Mouse (Mus musculus): Measurements from ENCODE around the gene Acsf3. TPM values are rescaled to one million over a fixed set of nuclear protein-coding genes. Genes with fewer than 3 reads are reported as not detected.

Acsf3 gene
- polyA plus RNA-seq, 2 experiments: 5.4 to 5.7 TPM

DNA sequence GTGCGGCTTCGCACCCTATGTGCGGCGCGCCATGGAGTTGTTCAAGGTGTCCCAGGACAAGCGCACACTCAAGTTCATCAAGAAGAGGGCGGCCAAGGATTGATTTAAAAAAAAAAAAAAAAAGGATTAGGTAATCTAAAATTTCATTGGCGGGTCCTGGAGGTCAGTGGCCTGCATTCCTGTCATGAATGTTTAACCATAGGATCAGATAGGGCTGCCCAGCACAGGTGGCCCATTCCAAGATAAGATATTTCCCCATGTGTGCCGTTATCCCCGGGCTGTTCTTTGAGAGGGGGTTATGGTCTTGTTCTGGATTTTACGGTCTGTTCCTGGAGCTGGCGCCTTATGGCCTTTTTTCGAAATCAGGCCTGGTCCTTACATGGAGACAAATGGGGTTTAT is 61.4 kb downstream of the Acsf3 start:
- no peak for ATAC-seq (ENCODE audit: insufficient read depth)
- no peak overlapping the region for H3K4me2 ChIP-seq (ENCODE audit: low read depth)
- no peaks in the 10 kb centered on the region for H3K36me3 ChIP-seq (replicated peaks; ENCODE audit: control insufficient read depth, insufficient read depth, low read depth)
- DNase-seq (ENCODE audit: low read depth in 3 of 3, low spot score in 3 of 3): no peak
- no peaks in the 10 kb centered on the region for H3K27me3 ChIP-seq (ENCODE audit: control insufficient read depth, insufficient read depth, low read length)
- 69% methylated on average over 13 of the region's 13 CpGs for WGBS (ENCODE audit: insufficient replicate concordance)
- H3K27ac ChIP-seq: no peak overlapping the region
- H3K9me3 ChIP-seq (ENCODE audit: control insufficient read depth, low read length): no peaks in the 10 kb centered on the region
- H3K4me3 ChIP-seq (ENCODE audit: insufficient read depth in 1 of 2, low read depth in 2 of 2, low read length in 2 of 2): no peak overlapping the region
- no peak for TF ChIP-seq CTCF (IDR thresholded peaks at IDR 0.05; ENCODE audit: low read depth)
- no peak for TF ChIP-seq EP300 (IDR thresholded peaks at IDR 0.05; ENCODE audit: low read depth)
- H3K9ac ChIP-seq (replicated peaks): no peak overlapping the region
- no peaks in the 10 kb centered on the region for H3K4me1 ChIP-seq (replicated peaks; ENCODE audit: control insufficient read depth in 2 of 2, insufficient read depth in 2 of 2, low read length in 1 of 2)

DNA sequence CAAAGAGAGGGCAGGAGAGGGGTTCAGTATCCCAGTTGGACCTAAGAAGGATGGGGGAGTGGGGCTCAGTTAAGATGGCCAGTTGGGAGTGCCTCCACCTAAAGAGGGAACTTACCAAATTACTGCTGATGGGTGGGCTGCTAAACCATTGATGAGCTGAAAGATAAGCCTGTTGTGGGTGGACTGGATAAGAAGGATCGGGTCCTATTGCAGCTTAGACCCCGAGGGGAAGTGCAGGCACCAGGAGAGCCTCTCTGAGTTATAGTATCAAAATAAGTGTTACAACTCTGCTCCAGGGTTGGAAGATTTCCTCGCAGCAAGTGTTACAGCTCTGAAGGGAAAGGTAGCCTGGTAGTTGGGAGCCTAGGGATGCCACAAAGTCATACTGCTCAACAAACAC is 68.9 kb downstream of the Acsf3 start:
- no peaks in the 10 kb centered on the region for H3K4me1 ChIP-seq (replicated peaks; ENCODE audit: control insufficient read depth in 2 of 2, insufficient read depth in 2 of 2, low read length in 1 of 2)
- TF ChIP-seq EP300 (IDR thresholded peaks at IDR 0.05; ENCODE audit: low read depth) (no peak), CTCF (IDR thresholded peaks at IDR 0.05; ENCODE audit: low read depth) (no peak)
- H3K27me3 ChIP-seq (ENCODE audit: control insufficient read depth, insufficient read depth, low read length): peaks cover 2% of the 10 kb centered on the region; the same call in 1 of the 2 replicates
- H3K9ac ChIP-seq (replicated peaks): no peak overlapping the region
- no peak overlapping the region for H3K4me2 ChIP-seq (ENCODE audit: low read depth)
- no peaks in the 10 kb centered on the region for H3K36me3 ChIP-seq (replicated peaks; ENCODE audit: control insufficient read depth, insufficient read depth, low read depth)
- H3K9me3 ChIP-seq (ENCODE audit: control insufficient read depth, low read length): no peaks in the 10 kb centered on the region
- no peak for DNase-seq (ENCODE audit: low read depth in 3 of 3, low spot score in 3 of 3)
- H3K4me3 ChIP-seq (ENCODE audit: insufficient read depth in 1 of 2, low read depth in 2 of 2, low read length in 2 of 2): no peak overlapping the region
- no peak overlapping the region for H3K27ac ChIP-seq
- WGBS (ENCODE audit: insufficient replicate concordance): 36% methylated on average over 3 of the region's 3 CpGs
- ATAC-seq (ENCODE audit: insufficient read depth): no peak

DNA sequence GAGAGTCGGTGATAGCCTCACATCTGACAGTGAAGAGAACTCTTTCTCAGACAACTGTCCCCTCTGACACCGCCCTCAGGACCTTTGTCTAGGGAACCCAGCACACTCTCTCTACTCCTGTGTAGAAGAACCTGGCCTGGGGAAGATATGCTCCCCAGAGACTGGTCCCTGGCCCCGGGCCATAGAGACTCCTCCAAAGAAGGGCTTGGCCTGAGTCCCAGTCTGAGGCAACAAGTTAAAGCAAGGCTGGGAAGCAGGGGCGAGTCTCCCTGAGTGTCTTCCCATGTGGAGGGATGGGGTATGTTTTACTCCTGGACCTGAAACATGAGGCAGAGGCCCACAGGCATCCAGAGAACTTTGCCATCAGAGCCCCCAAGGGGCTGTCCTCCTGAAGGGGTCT is 70.4 kb downstream of the Acsf3 start:
- WGBS (ENCODE audit: insufficient replicate concordance): 53% methylated on average over 4 of the region's 4 CpGs
- Histone ChIP-seq H3K36me3 (replicated peaks; ENCODE audit: control insufficient read depth, insufficient read depth, low read depth) (no peaks in the 10 kb centered on the region), H3K9ac (replicated peaks) (no peak overlapping the region), H3K27ac (no peak overlapping the region), H3K9me3 (ENCODE audit: control insufficient read depth, low read length) (no peaks in the 10 kb centered on the region), H3K27me3 (ENCODE audit: control insufficient read depth, insufficient read depth, low read length) (peaks cover 2% of the 10 kb centered on the region; the same call in 1 of the 2 replicates), H3K4me2 (ENCODE audit: low read depth) (no peak overlapping the region), H3K4me1 (replicated peaks; ENCODE audit: control insufficient read depth in 2 of 2, insufficient read depth in 2 of 2, low read length in 1 of 2) (no peaks in the 10 kb centered on the region), H3K4me3 (ENCODE audit: insufficient read depth in 1 of 2, low read depth in 2 of 2, low read length in 2 of 2) (no peak overlapping the region)
- ATAC-seq (ENCODE audit: insufficient read depth) (no peak), DNase-seq (ENCODE audit: low read depth in 3 of 3, low spot score in 3 of 3) (no peak)
- no peak for TF ChIP-seq EP300 (IDR thresholded peaks at IDR 0.05; ENCODE audit: low read depth)
- no peak for TF ChIP-seq CTCF (IDR thresholded peaks at IDR 0.05; ENCODE audit: low read depth)

- no peaks in the 10 kb centered on the region for H3K36me3 ChIP-seq (replicated peaks; ENCODE audit: control insufficient read depth, insufficient read depth, low read depth)
- no peak within 1 kb of the TSS for H3K4me2 ChIP-seq (ENCODE audit: low read depth)
- 15% methylated on average over 18 of the region's 18 CpGs for WGBS (ENCODE audit: insufficient replicate concordance)
- no peak within 1 kb of the TSS for H3K9ac ChIP-seq (replicated peaks)
- H3K27me3 ChIP-seq (ENCODE audit: control insufficient read depth, insufficient read depth, low read length): peaks cover 2% of the 10 kb centered on the region; the same call in 1 of the 2 replicates
- no peak for TF ChIP-seq EP300 (IDR thresholded peaks at IDR 0.05; ENCODE audit: low read depth)
- no peak for TF ChIP-seq CTCF (IDR thresholded peaks at IDR 0.05; ENCODE audit: low read depth)
- DNase-seq (ENCODE audit: low read depth in 3 of 3, low spot score in 3 of 3) (peak; percentile 31 to 48 (median 45)), ATAC-seq (ENCODE audit: insufficient read depth) (peak; percentile 80)
- H3K27ac ChIP-seq: no peak within 1 kb of the TSS
- H3K4me1 ChIP-seq (replicated peaks; ENCODE audit: control insufficient read depth in 2 of 2, insufficient read depth in 2 of 2, low read length in 1 of 2): no peaks in the 10 kb centered on the region
- H3K4me3 ChIP-seq (ENCODE audit: insufficient read depth in 1 of 2, low read depth in 2 of 2, low read length in 2 of 2): no peak within 1 kb of the TSS
- no peaks in the 10 kb centered on the region for H3K9me3 ChIP-seq (ENCODE audit: control insufficient read depth, low read length)
These were observed 72.7 kb downstream of the Acsf3 start, which contains the start of gene Cdh15 for GRCm38 (mm10) chr8:122847829-122848561. TSS of gene Cdh15 (plus strand) at chr8:122847966.

DNA sequence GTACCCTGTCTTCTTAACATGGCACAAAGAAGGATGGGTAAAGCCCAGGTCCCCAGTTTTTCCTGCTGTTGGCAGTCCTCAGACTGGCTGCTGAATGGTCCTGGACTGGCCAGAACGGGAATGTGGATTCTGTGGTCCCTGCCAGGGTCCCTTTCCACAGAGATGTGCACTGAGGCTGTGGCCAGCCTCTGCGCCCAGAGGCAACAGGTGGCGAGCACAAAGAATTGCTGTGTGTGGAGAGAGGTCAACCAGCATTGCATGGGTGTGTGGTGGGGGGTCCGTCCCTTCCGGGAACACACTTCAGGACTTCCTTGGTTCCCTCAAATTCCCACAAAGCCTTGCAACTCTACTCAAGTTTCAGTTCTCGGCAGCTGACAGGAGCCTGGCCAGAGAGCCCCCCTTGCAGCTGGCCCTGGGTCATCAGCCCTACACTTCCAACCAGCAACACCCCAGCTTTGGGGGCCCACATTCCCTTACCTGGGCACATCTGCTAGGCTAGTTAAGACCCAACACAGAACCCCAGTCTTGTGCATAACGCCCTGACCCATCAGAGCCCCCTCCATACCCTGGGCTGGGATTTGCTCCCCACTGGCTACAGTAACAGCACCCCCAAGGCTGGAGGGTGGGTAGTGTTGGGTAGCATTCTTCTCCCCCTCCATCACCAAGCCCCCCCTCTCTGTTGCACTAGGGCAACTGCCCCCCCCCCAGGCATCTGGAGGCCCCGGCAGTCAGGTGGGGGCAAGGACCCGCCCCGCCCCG is 74.0 kb downstream of the Acsf3 start:
- Histone ChIP-seq H3K4me3 (ENCODE audit: insufficient read depth in 1 of 2, low read depth in 2 of 2, low read length in 2 of 2) (no peak overlapping the region), H3K27me3 (ENCODE audit: control insufficient read depth, insufficient read depth, low read length) (no peaks in the 10 kb centered on the region), H3K4me1 (replicated peaks; ENCODE audit: control insufficient read depth in 2 of 2, insufficient read depth in 2 of 2, low read length in 1 of 2) (no peaks in the 10 kb centered on the region), H3K27ac (no peak overlapping the region), H3K9ac (replicated peaks) (no peak overlapping the region), H3K9me3 (ENCODE audit: control insufficient read depth, low read length) (no peaks in the 10 kb centered on the region), H3K4me2 (ENCODE audit: low read depth) (no peak overlapping the region), H3K36me3 (replicated peaks; ENCODE audit: control insufficient read depth, insufficient read depth, low read depth) (no peaks in the 10 kb centered on the region)
- ATAC-seq (ENCODE audit: insufficient read depth): no peak
- TF ChIP-seq CTCF (IDR thresholded peaks at IDR 0.05; ENCODE audit: low read depth): no peak
- no peak for TF ChIP-seq EP300 (IDR thresholded peaks at IDR 0.05; ENCODE audit: low read depth)
- DNase-seq (ENCODE audit: low read depth in 3 of 3, low spot score in 3 of 3): no peak
- 57% methylated on average over 11 of the region's 11 CpGs for WGBS (ENCODE audit: insufficient replicate concordance)
